Mouse (Mus musculus): ENCODE data around the gene Lce3e. TPM values are rescaled to one million over a fixed set of nuclear protein-coding genes. Genes with fewer than 3 reads are reported as not detected.
A peak's percentile ranks its signal among the peaks of the same experiment; 100 is the strongest.

Gene Lce3e
- total and polyA plus RNA-seq, 2 experiments from 2014 or later, result not detected

DNA sequence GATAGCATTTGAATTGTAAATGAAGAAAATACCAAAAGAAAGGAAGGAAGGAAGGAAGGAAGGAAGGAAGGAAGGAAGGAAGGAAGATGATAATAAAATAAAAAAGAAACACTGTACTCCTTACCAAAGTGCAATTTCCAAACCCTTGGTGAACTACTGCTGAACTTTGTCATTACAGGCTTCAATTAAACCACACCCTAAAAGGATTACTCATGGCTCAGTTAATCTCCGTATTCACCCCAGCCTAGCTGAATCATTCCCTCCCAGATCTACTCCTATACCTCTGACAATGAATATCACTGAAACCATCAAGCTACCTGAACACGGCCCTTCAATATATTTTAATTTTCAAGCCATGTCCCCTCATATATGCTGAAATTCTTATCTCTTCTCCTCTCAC, 11.6 kb downstream of the Lce3e start:
- Histone ChIP-seq H3K9me3 (replicated peaks; ENCODE audit: control insufficient read depth, low read length) (no peaks in the 10 kb centered on the region), H3K36me3 (replicated peaks; ENCODE audit: control insufficient read depth, insufficient read depth, low read length) (no peaks in the 10 kb centered on the region), H3K4me3 (ENCODE audit: low read depth, low read length) (no peak overlapping the region), H3K4me2 (ENCODE audit: low read depth, low read length) (no peak overlapping the region), H3K27ac (ENCODE audit: low read depth) (no peak overlapping the region), H3K27me3 (ENCODE audit: control insufficient read depth, insufficient read depth, low read length) (no peaks in the 10 kb centered on the region), H3K9ac (replicated peaks; ENCODE audit: low read depth, low read length) (no peak overlapping the region), H3K4me1 (ENCODE audit: control insufficient read depth, insufficient read depth) (no peaks in the 10 kb centered on the region)
- DNase-seq (ENCODE audit: low spot score) (no peak), ATAC-seq (ENCODE audit: insufficient read depth, low read depth) (no peak)
- no peak for TF ChIP-seq EP300 (IDR thresholded peaks at IDR 0.05; ENCODE audit: low read depth)
- no peak for TF ChIP-seq CTCF (IDR thresholded peaks at IDR 0.05; ENCODE audit: low read depth)
- WGBS, result 69% methylated on average over 2 of the region's 2 CpGs

DNA sequence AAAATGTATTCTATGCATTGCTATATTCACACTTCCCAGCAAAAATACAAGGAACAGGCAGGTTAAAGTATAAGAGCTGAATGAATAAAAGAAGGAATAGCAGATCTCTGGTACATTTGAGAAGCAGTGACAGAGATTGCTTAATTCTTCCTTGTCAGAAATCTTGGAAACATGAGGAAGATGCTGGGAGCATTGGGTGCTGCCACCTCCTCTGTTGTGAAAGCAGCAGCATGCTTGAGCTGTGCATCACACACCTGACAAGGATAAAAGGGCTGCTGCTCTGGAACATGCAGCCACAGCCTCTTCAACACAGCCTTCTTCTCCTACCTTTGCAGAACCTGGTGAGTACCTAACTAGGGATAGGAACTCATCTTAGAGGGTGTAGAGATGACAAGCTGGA, 25.1 kb downstream of the Lce3e start, which contains the start of gene Lce3f:
TSS of gene Lce3f (plus strand) at position 301 of the 400 bp plus-strand sequence.
- Histone ChIP-seq H3K27ac (ENCODE audit: low read depth) (no peak within 1 kb of the TSS), H3K4me3 (ENCODE audit: low read depth, low read length) (no peak within 1 kb of the TSS), H3K4me2 (ENCODE audit: low read depth, low read length) (no peak within 1 kb of the TSS), H3K9ac (replicated peaks; ENCODE audit: low read depth, low read length) (no peak within 1 kb of the TSS), H3K9me3 (replicated peaks; ENCODE audit: control insufficient read depth, low read length) (no peaks in the 10 kb centered on the region), H3K36me3 (replicated peaks; ENCODE audit: control insufficient read depth, insufficient read depth, low read length) (no peaks in the 10 kb centered on the region), H3K4me1 (ENCODE audit: control insufficient read depth, insufficient read depth) (no peaks in the 10 kb centered on the region), H3K27me3 (ENCODE audit: control insufficient read depth, insufficient read depth, low read length) (no peaks in the 10 kb centered on the region)
- DNase-seq (ENCODE audit: low spot score) (no peak), ATAC-seq (ENCODE audit: insufficient read depth, low read depth) (no peak)
- TF ChIP-seq EP300 (IDR thresholded peaks at IDR 0.05; ENCODE audit: low read depth), result no peak
- no peak for TF ChIP-seq CTCF (IDR thresholded peaks at IDR 0.05; ENCODE audit: low read depth)

- DNase-seq (ENCODE audit: low spot score), result peak; percentile 65
- Histone ChIP-seq H3K27me3 (ENCODE audit: control insufficient read depth, insufficient read depth, low read length) (no peaks in the 10 kb centered on the region), H3K4me1 (ENCODE audit: control insufficient read depth, insufficient read depth) (no peaks in the 10 kb centered on the region), H3K4me2 (ENCODE audit: low read depth, low read length) (no peak overlapping the region), H3K27ac (ENCODE audit: low read depth) (no peak overlapping the region), H3K36me3 (replicated peaks; ENCODE audit: control insufficient read depth, insufficient read depth, low read length) (no peaks in the 10 kb centered on the region), H3K4me3 (ENCODE audit: low read depth, low read length) (no peak overlapping the region), H3K9me3 (replicated peaks; ENCODE audit: control insufficient read depth, low read length) (no peaks in the 10 kb centered on the region), H3K9ac (replicated peaks; ENCODE audit: low read depth, low read length) (no peak overlapping the region)
- TF ChIP-seq CTCF (IDR thresholded peaks at IDR 0.05; ENCODE audit: low read depth) (peak; percentile 77), EP300 (IDR thresholded peaks at IDR 0.05; ENCODE audit: low read depth) (no peak)
- under 1% methylated on average over 7 of the region's 7 CpGs for WGBS
- peak; percentile 49; the same call in 1 of the 2 replicates for ATAC-seq (ENCODE audit: insufficient read depth, low read depth)
Observed at GRCm38 (mm10) chr3:92998691-92999090, 31.8 kb downstream of the Lce3e start.

GRCm38 (mm10) chr3:93000621-93001020, 33.8 kb downstream of the Lce3e start:
- 54% methylated on average over 3 of the region's 3 CpGs for WGBS
- Histone ChIP-seq H3K4me3 (ENCODE audit: low read depth, low read length) (no peak overlapping the region), H3K4me2 (ENCODE audit: low read depth, low read length) (no peak overlapping the region), H3K4me1 (ENCODE audit: control insufficient read depth, insufficient read depth) (no peaks in the 10 kb centered on the region), H3K9ac (replicated peaks; ENCODE audit: low read depth, low read length) (no peak overlapping the region), H3K9me3 (replicated peaks; ENCODE audit: control insufficient read depth, low read length) (no peaks in the 10 kb centered on the region), H3K36me3 (replicated peaks; ENCODE audit: control insufficient read depth, insufficient read depth, low read length) (no peaks in the 10 kb centered on the region), H3K27me3 (ENCODE audit: control insufficient read depth, insufficient read depth, low read length) (no peaks in the 10 kb centered on the region), H3K27ac (ENCODE audit: low read depth) (no peak overlapping the region)
- DNase-seq (ENCODE audit: low spot score) (no peak), ATAC-seq (ENCODE audit: insufficient read depth, low read depth) (no peak)
- TF ChIP-seq CTCF (IDR thresholded peaks at IDR 0.05; ENCODE audit: low read depth), result no peak
- TF ChIP-seq EP300 (IDR thresholded peaks at IDR 0.05; ENCODE audit: low read depth), result no peak

DNA sequence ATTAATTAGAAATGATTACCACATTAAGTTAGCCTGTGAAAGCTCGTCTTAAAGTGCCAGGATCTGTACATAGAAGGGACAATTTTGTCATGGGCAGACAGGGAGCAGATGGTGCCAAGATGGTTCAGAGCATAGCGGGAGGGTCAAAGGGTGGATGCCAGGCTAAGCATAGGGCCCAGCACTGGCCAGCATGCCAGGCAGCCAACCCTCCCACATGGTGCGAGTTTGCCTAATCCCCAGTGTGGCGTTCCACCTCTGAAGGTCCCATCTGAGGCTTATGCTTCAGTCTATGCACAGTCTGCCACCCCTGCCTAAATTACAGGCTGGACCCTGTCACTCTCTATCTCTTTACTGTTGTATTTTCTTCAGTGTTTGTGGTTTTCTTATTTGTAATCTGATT, 36.0 kb downstream of the Lce3e start:
- DNase-seq (ENCODE audit: low spot score), result no peak
- 58% methylated on average over 4 of the region's 4 CpGs for WGBS
- Histone ChIP-seq H3K27me3 (ENCODE audit: control insufficient read depth, insufficient read depth, low read length) (no peaks in the 10 kb centered on the region), H3K4me3 (ENCODE audit: low read depth, low read length) (no peak overlapping the region), H3K27ac (ENCODE audit: low read depth) (no peak overlapping the region), H3K9ac (replicated peaks; ENCODE audit: low read depth, low read length) (no peak overlapping the region), H3K36me3 (replicated peaks; ENCODE audit: control insufficient read depth, insufficient read depth, low read length) (no peaks in the 10 kb centered on the region), H3K9me3 (replicated peaks; ENCODE audit: control insufficient read depth, low read length) (no peaks in the 10 kb centered on the region), H3K4me2 (ENCODE audit: low read depth, low read length) (no peak overlapping the region), H3K4me1 (ENCODE audit: control insufficient read depth, insufficient read depth) (no peaks in the 10 kb centered on the region)
- no peak for TF ChIP-seq CTCF (IDR thresholded peaks at IDR 0.05; ENCODE audit: low read depth)
- no peak for TF ChIP-seq EP300 (IDR thresholded peaks at IDR 0.05; ENCODE audit: low read depth)
- ATAC-seq (ENCODE audit: insufficient read depth, low read depth), result no peak

GRCm38 (mm10) chr3:93014378-93014801, 47.5 kb downstream of the Lce3e start:
- 0 out of 2 replicates have a peak, but pooled peaks have one; percentile 39 for ATAC-seq (ENCODE audit: insufficient read depth, low read depth)

More at GRCm38 (mm10) chr3:93014378-93014801, 47.5 kb downstream of the Lce3e start:
- peak overlapping the region; percentile 93 for H3K4me2 ChIP-seq (ENCODE audit: low read depth, low read length)
- no peak overlapping the region for H3K27ac ChIP-seq (ENCODE audit: low read depth)
- H3K9me3 ChIP-seq (replicated peaks; ENCODE audit: control insufficient read depth, low read length), result no peaks in the 10 kb centered on the region
- DNase-seq (ENCODE audit: low spot score), result peak; percentile 14
- H3K9ac ChIP-seq (replicated peaks; ENCODE audit: low read depth, low read length), result peak overlapping the region; percentile 9; the same call in 1 of the 2 replicates
- no peaks in the 10 kb centered on the region for H3K36me3 ChIP-seq (replicated peaks; ENCODE audit: control insufficient read depth, insufficient read depth, low read length)
- peak overlapping the region; percentile 58 for H3K4me3 ChIP-seq (ENCODE audit: low read depth, low read length)
- TF ChIP-seq CTCF (IDR thresholded peaks at IDR 0.05; ENCODE audit: low read depth) (no peak), EP300 (IDR thresholded peaks at IDR 0.05; ENCODE audit: low read depth) (no peak)
- H3K4me1 ChIP-seq (ENCODE audit: control insufficient read depth, insufficient read depth), result no peaks in the 10 kb centered on the region
- 0 out of 2 replicates have a peak, but pooled peaks cover 6% of the 10 kb centered on the region for H3K27me3 ChIP-seq (ENCODE audit: control insufficient read depth, insufficient read depth, low read length)
- WGBS, result 0% methylated on average over 24 of the region's 24 CpGs
